Comparison of ENCODE assay signal across 28 mouse cellular contexts in genomic region chr10:116995162-116995561, GRCm38 (mm10). TPM values are rescaled to one million over a fixed set of nuclear protein-coding genes. Genes with fewer than 3 reads are reported as not detected.
"Had no signal": no experiment of that assay in that cellular context is flagged by ENCODE, and none has a peak within 500 bp of the region (broad histone marks: within the 10 kb centered on the region; RNA-seq: fewer than 3 reads in every experiment).

No protein-coding gene starts in this region.

- H3K4me3 ChIP-seq: limb, embryonic 12.5 days; limb, embryonic 15.5 days; midbrain, embryonic 12.5 days; midbrain, embryonic 15.5 days had no signal

- H3K4me1 ChIP-seq: limb, embryonic 12.5 days; midbrain, embryonic 12.5 days; midbrain, embryonic 15.5 days had no signal

- DNase-seq: kidney, postnatal 14 days; kidney, postnatal 4 days; left cerebral cortex, postnatal 4 days; liver, postnatal 0 days; lung, embryonic 14.5 days; thymus, adult 18-20 months; thymus, postnatal 36 days had no signal

- H3K9me3 ChIP-seq: limb, embryonic 12.5 days; limb, embryonic 15.5 days; midbrain, embryonic 12.5 days; midbrain, embryonic 15.5 days had no signal

- H3K9ac ChIP-seq: limb, embryonic 12.5 days; limb, embryonic 15.5 days; liver, embryonic 14.5 days; liver, postnatal 0 days; lung, embryonic 14.5 days; midbrain, embryonic 12.5 days; midbrain, embryonic 15.5 days had no signal

- H3K36me3 ChIP-seq: limb, embryonic 12.5 days; limb, embryonic 15.5 days; midbrain, embryonic 12.5 days; midbrain, embryonic 15.5 days had no signal

- ATAC-seq: liver, postnatal 0 days; lung, postnatal 0 days; midbrain, embryonic 15.5 days had no signal

- H3K27me3 ChIP-seq: limb, embryonic 12.5 days; limb, embryonic 15.5 days; midbrain, embryonic 12.5 days; midbrain, embryonic 15.5 days had no signal

- H3K27ac ChIP-seq: limb, embryonic 12.5 days; limb, embryonic 15.5 days; liver, embryonic 14.5 days; midbrain, embryonic 12.5 days; midbrain, embryonic 15.5 days had no signal

- H3K4me2 ChIP-seq: limb, embryonic 12.5 days; limb, embryonic 15.5 days; liver, embryonic 11.5 days; lung, embryonic 14.5 days; midbrain, embryonic 12.5 days; midbrain, embryonic 15.5 days had no signal

RNA-seq across cellular contexts. Expression of gene Best3, which starts 9.0 kb away (rescaled TPM):
- total RNA-seq: megakaryocyte, adult 5-6 weeks; monocyte, adult 5-6 weeks had no signal
- polyA plus RNA-seq: liver, embryonic 11.5 days; liver, embryonic 14.5 days; liver, postnatal 0 days had no signal

RNA-seq across cellular contexts. Expression of gene Gm10271, which starts 22.8 kb away (rescaled TPM):
- total RNA-seq: layer of hippocampus, adult 18-20 months; layer of hippocampus, postnatal 14 days; left cerebral cortex, adult 8-10 months; left cerebral cortex, postnatal 14 days; left cerebral cortex, postnatal 4 days; megakaryocyte, adult 5-6 weeks; monocyte, adult 5-6 weeks had no signal
- polyA plus RNA-seq: limb, embryonic 12.5 days; limb, embryonic 15.5 days; liver, embryonic 11.5 days; liver, embryonic 14.5 days; liver, postnatal 0 days; lung, embryonic 14.5 days; lung, postnatal 0 days; macrophage; midbrain, embryonic 12.5 days; midbrain, embryonic 15.5 days; neural tube, embryonic 11.5 days; neural tube, embryonic 14.5 days; small intestine, adult 2 months; spleen, adult 2 months; stomach, embryonic 16.5 days; testis, adult 2 months; urinary bladder, adult 2 months had no signal

RNA-seq across cellular contexts. Expression of gene Lrrc10, which starts 50.0 kb away (rescaled TPM):
- total RNA-seq: layer of hippocampus, adult 18-20 months; left cerebral cortex, postnatal 14 days; left cerebral cortex, postnatal 4 days; megakaryocyte, adult 5-6 weeks; monocyte, adult 5-6 weeks had no signal
- polyA plus RNA-seq: limb, embryonic 15.5 days; liver, embryonic 14.5 days; liver, postnatal 0 days; macrophage; midbrain, embryonic 12.5 days; midbrain, embryonic 15.5 days; neural tube, embryonic 11.5 days; neural tube, embryonic 14.5 days; small intestine, adult 2 months; spleen, adult 2 months; stomach, embryonic 16.5 days had no signal
